Mouse (Mus musculus): ENCODE measurements around the gene Cetn2. TPM values are rescaled to one million over a fixed set of nuclear protein-coding genes. Genes with fewer than 3 reads are reported as not detected.

Gene Cetn2
- polyA plus RNA-seq (2014; fragmentation: Illumina TruSeq; extraction: RNeasy Lipid Tissue Mini Kit (QIAGEN cat#74804)) = 300 TPM

GRCm38 (mm10) chrX:72917884-72918681 lies at the start of gene Cetn2, which contains the start of gene Nsdhl:
Cetn2 (minus strand) TSS chrX:72918411.
Nsdhl (plus strand) TSS chrX:72918557.

Other genes with a start within 250 kb of the Cetn2 start
- gene Gabrq, start 93.2 kb downstream of the Cetn2 start, polyA plus RNA-seq (2014; fragmentation: Illumina TruSeq; extraction: RNeasy Lipid Tissue Mini Kit (QIAGEN cat#74804)) = 1.6 TPM
- gene Nsdhl, start 146 bp upstream of the Cetn2 start, polyA plus RNA-seq (2014; fragmentation: Illumina TruSeq; extraction: RNeasy Lipid Tissue Mini Kit (QIAGEN cat#74804)) = 47.3 TPM
- 31.2 TPM for gene Zfp185, start 68.9 kb upstream of the Cetn2 start, polyA plus RNA-seq (2014; fragmentation: Illumina TruSeq; extraction: RNeasy Lipid Tissue Mini Kit (QIAGEN cat#74804))
- 0.54 TPM for gene Pnma5, start 118.7 kb upstream of the Cetn2 start, polyA plus RNA-seq (2014; fragmentation: Illumina TruSeq; extraction: RNeasy Lipid Tissue Mini Kit (QIAGEN cat#74804))
- gene Pnma3, start 146.4 kb upstream of the Cetn2 start, polyA plus RNA-seq (2014; fragmentation: Illumina TruSeq; extraction: RNeasy Lipid Tissue Mini Kit (QIAGEN cat#74804)) = not detected
- gene Xlr4a, start 164.1 kb upstream of the Cetn2 start, polyA plus RNA-seq (2014; fragmentation: Illumina TruSeq; extraction: RNeasy Lipid Tissue Mini Kit (QIAGEN cat#74804)) = 6.4 TPM
- gene Xlr3a, start 178.7 kb upstream of the Cetn2 start, polyA plus RNA-seq (2014; fragmentation: Illumina TruSeq; extraction: RNeasy Lipid Tissue Mini Kit (QIAGEN cat#74804)) = 26.1 TPM
- not detected for gene Gm14685, start 198.6 kb upstream of the Cetn2 start, polyA plus RNA-seq (2014; fragmentation: Illumina TruSeq; extraction: RNeasy Lipid Tissue Mini Kit (QIAGEN cat#74804))
- gene Xlr5b, start 230.4 kb upstream of the Cetn2 start, polyA plus RNA-seq (2014; fragmentation: Illumina TruSeq; extraction: RNeasy Lipid Tissue Mini Kit (QIAGEN cat#74804)) = 4.0 TPM
- not detected for gene DXBay18, start 231.0 kb upstream of the Cetn2 start, polyA plus RNA-seq (2014; fragmentation: Illumina TruSeq; extraction: RNeasy Lipid Tissue Mini Kit (QIAGEN cat#74804))